In the genomic region with DNA sequence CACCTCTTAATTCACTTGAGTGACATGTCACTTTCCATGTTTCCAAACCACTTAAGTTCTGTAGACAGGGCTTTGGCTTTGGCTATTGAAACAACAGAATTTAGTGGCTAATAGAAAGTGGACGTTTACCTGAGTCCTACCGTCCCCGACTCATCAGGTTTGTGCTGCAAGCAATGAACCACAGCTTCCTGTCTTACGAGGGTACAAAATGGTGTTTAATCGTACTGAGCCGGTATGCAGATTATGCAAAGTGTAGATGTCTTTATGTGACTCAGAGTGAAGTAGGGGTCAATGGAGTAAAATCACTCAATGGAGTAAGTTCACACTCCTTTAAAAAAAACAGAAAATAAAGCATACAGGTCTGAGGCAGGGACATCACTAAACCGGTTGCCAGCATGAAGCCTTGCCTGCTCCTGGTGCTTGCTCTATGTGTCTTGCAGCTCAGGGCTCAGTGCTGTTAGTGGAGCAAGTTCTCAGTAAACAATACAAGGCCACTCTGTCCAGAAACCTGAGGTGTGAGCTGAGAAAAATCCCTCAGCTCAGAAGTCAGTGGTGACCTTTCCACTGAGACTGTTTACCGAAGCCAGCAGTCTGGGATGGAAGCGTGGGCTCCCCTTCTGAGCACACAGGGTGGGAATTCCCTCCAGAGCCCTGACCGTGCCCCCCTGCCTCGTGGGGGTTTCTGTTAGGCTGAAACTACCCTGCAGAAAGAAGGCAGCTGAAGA, we compare ENCODE assay signal across 8 mouse cellular contexts.
A peak's percentile ranks its signal among the peaks of the same experiment; 100 is the strongest.
DNase-seq lines count a peak whose midpoint lies in the region; ATAC-seq lines count a peak whose summit lies in the region.

No protein-coding gene starts in this region.

- 40% methylated on average over 11 of the region's 11 CpGs for WGBS in forebrain, embryonic 14.5 days
- 57% methylated on average over 11 of the region's 11 CpGs for WGBS in forebrain, embryonic 11.5 days

- H3K4me3 ChIP-seq in forebrain, embryonic 14.5 days (ENCODE audit: low read depth, low read length): no peak overlapping the region
- H3K4me3 ChIP-seq in forebrain, embryonic 11.5 days (ENCODE audit: low read depth, low read length): no peak overlapping the region

- no peaks in the 10 kb centered on the region for H3K9me3 ChIP-seq in forebrain, embryonic 14.5 days (replicated peaks; ENCODE audit: control insufficient read depth, low read length)
- no peaks in the 10 kb centered on the region for H3K9me3 ChIP-seq in forebrain, embryonic 11.5 days (ENCODE audit: control insufficient read depth, low read length)

- H3K4me2 ChIP-seq in forebrain, embryonic 14.5 days (ENCODE audit: low read length): no peak overlapping the region
- H3K4me2 ChIP-seq in forebrain, embryonic 11.5 days (ENCODE audit: low read depth, low read length, severe bottlenecking): no peak overlapping the region

- ATAC-seq in forebrain, embryonic 14.5 days: 0 out of 2 replicates have a peak, but pooled peaks have one; percentile 15
- no peak for ATAC-seq in forebrain, embryonic 11.5 days (replicated peaks; ENCODE audit: low FRiP score)

- no peaks in the 10 kb centered on the region for H3K36me3 ChIP-seq in forebrain, embryonic 14.5 days (ENCODE audit: control insufficient read depth, insufficient read depth, low read length)
- H3K36me3 ChIP-seq in forebrain, embryonic 11.5 days (ENCODE audit: control insufficient read depth, insufficient read depth, low read length): no peaks in the 10 kb centered on the region

- H3K27me3 ChIP-seq in forebrain, embryonic 14.5 days (replicated peaks; ENCODE audit: control insufficient read depth, insufficient read depth, low read length): no peaks in the 10 kb centered on the region
- no peaks in the 10 kb centered on the region for H3K27me3 ChIP-seq in forebrain, embryonic 11.5 days (ENCODE audit: control insufficient read depth, insufficient read depth, low read length)

- no peak overlapping the region for H3K27ac ChIP-seq in forebrain, embryonic 14.5 days (ENCODE audit: low read depth, low read length)
- no peak overlapping the region for H3K27ac ChIP-seq in forebrain, embryonic 11.5 days (ENCODE audit: low read depth, low read length)

- H3K9ac ChIP-seq in forebrain, embryonic 14.5 days (ENCODE audit: low read length): no peak overlapping the region
- no peak overlapping the region for H3K9ac ChIP-seq in forebrain, embryonic 11.5 days (ENCODE audit: low read length)

- DNase-seq in forebrain, embryonic 14.5 days (ENCODE audit: low spot score): no peak
- no peak for DNase-seq in forebrain, embryonic 11.5 days (ENCODE audit: low spot score)
- peak; percentile 6 for DNase-seq in thymus, postnatal 0 days (ENCODE audit: low spot score)
- DNase-seq in thymus, postnatal 4 days: no peak
- peak; percentile 23 for DNase-seq in lung, postnatal 14 days
- no peak for DNase-seq in cerebellum, adult 11-12 months
- DNase-seq in frontal cortex, postnatal 14 days (ENCODE audit: low spot score in 2 of 2): no peak
- no peak for DNase-seq in adrenal gland, adult 2 months

- no peaks in the 10 kb centered on the region; the same call in 1 of the 2 replicates for H3K4me1 ChIP-seq in forebrain, embryonic 14.5 days (ENCODE audit: control insufficient read depth, insufficient read depth, low read length)
- 0 out of 2 replicates have a peak, but pooled peaks cover 2% of the 10 kb centered on the region for H3K4me1 ChIP-seq in forebrain, embryonic 11.5 days (replicated peaks; ENCODE audit: control insufficient read depth, insufficient read depth, low read length)

Comparison
In these comparisons a context has a peak if more than half of its experiments do, and no peak if none do; other contexts are left out.
1. DNase-seq: peak in thymus, postnatal 0 days (single experiment) and lung, postnatal 14 days (single experiment); none in forebrain, embryonic 14.5 days (single experiment), forebrain, embryonic 11.5 days (single experiment), thymus, postnatal 4 days (single experiment), cerebellum, adult 11-12 months (single experiment), frontal cortex, postnatal 14 days (0 of 2) and adrenal gland, adult 2 months (single experiment).